Mouse (Mus musculus) spleen, postnatal 4 days (tissue): ENCODE data around the gene Dscam.

Experiments used
- DNase-seq, 2 experiments: peaks; one replicate each; pipeline ENCODE4 v3.0.0; 2022; ENCODE audit warnings: low spot score in 2 of 2

Dscam gene

DNA sequence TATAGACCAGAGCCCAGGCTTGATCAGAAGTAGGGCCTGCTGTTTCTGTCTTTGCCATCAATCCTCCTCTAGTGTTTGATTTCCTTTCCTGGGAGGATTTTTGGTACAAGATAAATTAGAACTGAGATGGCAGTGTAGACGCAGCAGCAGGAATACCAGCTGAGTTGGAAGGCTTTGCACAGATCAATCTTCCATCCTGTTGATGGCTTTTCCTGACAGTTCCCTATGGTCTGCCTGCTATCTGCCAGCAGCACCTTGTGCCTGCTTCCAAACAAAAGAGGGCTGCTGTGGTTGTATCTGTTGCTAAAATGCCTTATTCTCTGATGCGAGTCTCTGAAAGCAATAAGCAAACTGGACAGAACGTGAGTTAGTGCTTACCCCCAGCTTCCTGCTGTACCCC lies 402.6 kb downstream of the Dscam start:
- DNase-seq, result no peak

DNA sequence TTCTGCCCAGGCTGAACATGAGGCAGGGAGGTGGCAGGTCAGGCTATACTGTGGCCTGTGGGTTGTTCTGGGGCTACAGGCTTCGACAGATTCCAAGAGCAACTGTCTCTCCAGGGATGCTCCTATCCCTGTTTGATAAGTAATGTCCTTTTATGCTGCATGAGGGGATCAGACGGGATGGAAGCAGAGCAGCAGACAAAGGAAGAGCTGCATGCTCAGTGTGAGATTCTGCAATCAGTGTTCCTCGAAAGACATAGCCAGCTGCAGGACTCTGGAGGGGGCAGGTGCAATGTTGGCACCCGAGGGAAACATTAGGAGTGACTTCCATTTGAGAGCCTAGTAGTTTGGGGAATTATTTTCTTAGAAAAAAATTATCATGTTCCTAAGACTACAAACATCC lies 403.0 kb downstream of the Dscam start:
- no peak for DNase-seq

DNA sequence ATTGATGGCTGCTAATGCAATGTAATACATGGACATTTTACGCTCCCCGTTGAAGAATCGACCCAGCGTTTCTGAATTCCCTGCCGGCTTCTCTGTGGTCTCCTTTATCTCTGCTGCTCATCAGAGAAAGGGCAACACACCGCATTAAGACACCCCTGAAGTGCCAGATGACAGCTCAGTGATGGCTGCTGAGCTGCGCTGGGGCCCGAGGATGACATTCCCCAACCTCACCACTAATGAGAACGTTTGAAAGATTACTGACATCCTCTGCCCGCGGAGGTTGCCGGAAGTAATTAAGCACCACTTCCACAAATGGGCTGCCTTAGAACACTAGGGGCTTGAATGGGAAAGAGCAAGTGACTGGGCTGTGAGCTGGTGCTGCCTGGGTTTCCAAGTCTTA lies 409.3 kb downstream of the Dscam start:
- no peak for DNase-seq

DNA sequence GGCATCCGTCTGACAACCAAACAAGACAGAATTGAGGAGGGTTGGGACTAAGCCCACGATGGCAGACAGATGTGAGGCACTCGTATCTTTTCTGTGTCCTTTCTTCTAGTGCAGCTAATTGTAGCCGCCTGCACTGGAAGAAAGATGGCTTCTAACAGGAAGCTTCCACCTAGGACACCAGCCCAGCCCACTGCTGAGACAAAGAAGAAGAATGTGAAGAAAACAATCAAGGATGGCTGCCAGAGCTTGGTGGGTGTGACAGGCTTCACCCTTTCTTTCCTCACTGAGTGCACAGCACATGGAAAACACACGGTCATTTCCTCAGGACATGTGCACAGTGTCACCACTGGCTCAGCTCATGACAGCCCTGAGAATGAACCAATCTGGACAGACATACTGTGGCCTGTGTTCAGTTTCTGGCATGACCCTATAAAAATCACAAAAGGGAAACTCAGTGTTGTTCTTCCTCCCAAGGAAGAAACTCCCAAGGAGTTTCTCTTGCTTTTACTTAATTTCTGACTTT lies 411.4 kb downstream of the Dscam start:
- no peak for DNase-seq

DNA sequence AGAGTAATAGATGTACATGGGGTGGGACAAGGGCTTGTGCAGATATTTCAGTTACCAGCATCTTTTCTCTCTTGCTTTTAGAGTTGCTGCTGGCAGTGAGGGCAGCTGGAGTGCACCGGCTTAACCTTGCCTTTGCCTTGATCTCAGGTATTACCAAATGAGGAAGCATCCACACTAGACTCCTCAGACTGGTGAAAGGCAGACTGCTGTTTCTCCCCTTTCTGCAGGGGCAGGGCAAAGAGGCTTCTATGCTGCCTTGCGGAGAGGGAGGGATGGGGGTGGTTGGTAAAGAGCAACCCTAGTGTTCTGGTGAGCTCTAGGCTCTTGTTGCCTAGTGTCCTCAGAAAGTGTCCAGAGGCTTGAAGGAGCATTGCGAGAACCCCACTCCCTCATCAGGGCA lies 412.2 kb downstream of the Dscam start:
- no peak for DNase-seq

DNA sequence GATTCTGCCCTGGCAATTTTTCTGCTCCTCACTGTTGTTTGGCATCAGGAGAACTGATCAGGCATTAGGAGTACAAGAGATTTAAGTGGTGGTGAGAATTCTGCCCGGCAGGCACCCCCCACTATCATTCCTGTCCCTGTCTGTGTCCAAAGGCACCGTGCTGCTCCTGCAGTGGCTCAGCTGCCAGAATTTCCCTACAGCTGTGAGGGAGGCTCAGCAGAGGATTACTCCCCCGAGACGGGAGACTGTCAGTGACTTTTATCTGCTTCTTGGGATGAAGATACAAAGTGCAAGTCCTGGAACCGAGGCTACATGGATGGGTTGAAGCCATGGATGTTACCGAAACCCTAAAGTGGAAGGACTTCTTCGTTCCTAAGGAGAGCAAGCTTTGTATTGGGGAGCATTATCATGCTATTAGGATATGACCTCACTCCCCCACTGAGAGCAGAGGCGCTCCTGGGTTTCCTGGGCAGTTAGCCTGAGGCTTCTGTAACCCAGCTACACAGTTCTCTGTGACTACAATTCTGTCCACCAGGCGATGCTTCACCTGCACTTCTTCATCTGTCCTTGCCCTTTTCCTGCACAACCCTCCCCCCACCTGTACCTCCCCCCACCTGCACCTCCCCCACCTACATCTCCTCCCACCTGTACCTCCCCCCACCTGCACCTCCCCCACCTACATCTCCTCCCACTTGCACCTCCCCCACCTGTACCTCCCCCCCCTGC lies 412.8 kb downstream of the Dscam start:
- no peak for DNase-seq

DNA sequence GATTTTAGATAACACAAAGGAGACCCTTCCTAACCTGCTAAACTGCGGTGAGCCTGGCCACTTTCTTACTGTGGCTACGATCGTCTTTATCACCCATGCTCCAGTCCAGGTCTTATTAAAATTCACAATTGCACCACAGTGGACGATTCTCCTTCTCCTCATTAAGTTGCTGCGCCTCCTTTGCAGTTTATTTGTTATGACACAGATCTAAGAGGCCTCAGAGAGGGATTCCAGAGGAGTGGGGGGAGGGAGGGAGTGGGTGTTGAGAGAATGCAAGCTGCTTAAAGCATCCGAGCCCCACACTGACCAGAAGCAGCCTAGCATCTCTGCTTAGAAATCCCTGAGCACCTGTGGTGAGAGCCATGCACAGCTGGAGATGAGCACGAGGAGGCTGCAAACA lies 413.6 kb downstream of the Dscam start:
- DNase-seq, result no peak

DNA sequence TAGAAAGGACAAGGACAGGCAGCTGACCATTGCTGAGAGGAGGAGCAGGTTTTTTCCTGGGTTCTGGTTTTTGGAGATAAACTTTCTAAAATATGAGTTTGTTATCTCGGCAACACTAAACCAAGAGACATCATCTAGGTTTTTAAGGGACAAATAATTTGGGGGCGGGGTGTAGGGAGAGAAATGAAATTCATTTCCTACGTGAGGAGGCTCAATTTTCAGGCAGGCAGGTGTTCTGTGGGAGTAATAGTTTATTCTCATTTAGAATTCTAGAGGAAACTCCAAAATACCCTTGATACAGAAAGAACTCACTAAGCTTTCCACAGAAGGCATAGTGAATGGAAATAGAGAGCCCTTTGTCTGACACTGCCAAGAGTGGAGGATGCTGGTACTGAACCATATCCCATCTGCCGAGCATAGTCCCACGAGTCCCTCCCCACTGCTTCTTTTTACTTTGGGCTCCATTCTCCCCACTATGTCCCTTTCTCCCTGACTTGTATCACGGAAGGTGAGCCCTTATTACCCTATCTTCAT lies 415.5 kb downstream of the Dscam start:
- no peak for DNase-seq

DNA sequence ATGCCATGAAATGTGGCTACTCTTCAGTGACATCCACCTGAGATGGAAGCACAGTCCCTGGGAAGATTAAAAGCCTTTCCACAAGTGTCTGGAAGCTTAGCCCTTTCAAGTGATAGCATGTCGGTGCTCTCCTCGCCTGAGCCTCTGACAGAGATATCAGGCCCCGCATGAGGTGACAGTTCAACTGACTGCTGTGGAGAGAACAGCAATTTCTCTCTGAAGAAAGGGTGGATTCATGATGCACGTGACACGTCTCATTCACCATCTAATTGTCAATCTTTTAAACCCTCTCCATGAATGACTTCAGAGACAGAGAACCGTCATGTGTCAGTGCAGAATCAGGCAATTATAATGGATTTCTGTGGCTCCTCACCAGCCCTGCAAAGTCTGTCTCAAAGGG lies 416.2 kb downstream of the Dscam start:
- no peak for DNase-seq

DNA sequence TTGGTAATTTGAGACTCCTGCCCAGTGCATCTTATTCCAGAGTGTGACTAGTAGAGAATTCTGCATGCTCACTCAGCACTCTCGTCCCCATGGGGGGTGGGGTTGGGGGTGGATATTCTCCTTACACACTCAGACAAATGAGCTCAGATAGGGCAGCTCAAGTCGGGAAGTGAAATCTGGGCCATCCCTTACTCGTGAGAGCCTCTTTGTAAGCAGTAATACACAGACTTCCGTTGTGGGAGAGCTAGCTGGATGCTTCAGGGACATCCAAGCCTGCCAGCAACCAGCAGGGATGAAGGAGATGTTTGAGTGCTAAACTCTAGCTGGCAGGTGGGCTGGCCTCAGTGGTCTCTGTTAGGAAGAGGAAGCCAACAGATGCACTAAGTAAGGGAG lies 416.8 kb downstream of the Dscam start:
- DNase-seq, result no peak

DNA sequence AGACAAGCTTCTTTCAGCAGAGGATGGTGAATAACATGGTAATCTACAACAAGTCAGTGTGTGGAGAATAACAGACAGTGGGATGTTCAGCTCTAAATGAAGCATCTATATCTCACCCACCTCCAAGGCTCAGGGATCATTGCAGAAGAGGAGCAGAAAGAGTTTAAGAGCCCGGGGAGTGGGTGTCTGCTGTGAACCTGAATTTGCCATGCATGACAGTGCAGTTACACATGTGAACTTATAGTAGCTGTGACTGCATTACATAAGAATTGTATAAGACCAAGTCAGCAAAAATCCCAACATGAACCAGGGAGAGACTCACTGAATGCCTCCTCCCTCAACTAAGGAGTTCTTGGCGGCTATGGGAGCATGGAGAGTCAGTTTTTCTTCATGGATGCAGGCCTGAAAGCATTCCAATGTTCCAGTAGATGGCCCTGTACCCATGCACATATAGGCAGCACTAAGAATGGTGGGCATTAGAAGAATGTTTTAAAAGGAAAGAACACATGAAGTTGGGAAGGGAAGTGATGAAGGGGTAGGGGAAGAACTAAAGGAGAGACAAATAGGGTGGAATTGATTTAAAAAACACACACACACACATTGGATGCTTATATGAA lies 417.3 kb downstream of the Dscam start:
- DNase-seq, result no peak

DNA sequence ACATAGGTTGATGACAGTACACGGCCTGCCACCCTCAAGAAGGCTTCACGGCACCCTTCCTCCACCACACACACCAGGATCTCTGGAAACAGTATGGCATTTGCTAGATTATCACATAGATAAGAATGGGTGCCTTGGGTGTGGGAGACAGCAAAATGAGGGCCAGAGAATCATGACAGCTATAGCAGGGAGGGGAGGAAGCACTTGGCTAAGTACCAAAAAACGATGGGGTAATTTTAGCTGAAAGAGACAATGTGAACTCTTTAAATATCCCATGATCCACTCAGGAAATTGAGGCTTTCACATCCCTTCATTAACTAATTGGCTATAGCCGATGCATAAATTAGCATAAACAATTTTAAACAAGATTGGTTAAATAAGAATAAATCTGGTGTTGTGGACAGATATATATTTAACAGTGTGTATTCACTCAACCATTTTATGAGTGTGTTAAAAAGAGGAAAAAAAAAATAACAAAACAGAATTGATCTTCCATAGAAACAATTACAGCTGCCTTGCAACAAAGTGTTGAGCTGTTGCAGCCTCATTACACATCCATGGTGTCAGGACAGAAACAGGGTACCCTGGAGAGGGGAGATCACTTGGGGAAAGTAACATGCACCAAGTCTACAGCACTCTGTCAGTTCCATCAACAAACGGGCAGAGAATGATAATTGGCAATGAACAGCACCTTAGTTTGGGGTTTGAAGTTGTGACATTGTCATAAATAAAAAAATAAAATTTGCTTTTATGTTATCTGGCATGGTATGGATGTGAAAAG lies 427.9 kb downstream of the Dscam start:
- DNase-seq, result no peak

DNA sequence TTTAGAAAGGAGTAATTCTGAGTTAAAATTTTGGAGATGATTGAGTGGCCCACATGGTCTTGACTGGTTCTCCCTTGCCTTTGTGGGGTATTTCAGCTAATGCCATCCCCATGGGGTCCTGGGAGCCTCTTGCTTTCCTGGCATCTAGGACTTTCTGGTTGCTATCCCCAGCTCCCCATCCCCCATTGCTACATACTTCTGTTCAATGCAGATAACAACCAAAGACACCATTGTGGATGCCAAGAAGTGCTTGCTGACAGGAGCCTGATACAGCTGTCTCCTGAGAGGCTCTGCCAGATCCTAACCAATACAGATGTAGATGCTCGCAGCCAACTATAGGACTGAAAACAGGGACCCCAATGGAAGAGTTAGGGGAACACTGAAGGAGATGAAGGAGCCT lies 429.2 kb downstream of the Dscam start:
- no peak for DNase-seq

DNA sequence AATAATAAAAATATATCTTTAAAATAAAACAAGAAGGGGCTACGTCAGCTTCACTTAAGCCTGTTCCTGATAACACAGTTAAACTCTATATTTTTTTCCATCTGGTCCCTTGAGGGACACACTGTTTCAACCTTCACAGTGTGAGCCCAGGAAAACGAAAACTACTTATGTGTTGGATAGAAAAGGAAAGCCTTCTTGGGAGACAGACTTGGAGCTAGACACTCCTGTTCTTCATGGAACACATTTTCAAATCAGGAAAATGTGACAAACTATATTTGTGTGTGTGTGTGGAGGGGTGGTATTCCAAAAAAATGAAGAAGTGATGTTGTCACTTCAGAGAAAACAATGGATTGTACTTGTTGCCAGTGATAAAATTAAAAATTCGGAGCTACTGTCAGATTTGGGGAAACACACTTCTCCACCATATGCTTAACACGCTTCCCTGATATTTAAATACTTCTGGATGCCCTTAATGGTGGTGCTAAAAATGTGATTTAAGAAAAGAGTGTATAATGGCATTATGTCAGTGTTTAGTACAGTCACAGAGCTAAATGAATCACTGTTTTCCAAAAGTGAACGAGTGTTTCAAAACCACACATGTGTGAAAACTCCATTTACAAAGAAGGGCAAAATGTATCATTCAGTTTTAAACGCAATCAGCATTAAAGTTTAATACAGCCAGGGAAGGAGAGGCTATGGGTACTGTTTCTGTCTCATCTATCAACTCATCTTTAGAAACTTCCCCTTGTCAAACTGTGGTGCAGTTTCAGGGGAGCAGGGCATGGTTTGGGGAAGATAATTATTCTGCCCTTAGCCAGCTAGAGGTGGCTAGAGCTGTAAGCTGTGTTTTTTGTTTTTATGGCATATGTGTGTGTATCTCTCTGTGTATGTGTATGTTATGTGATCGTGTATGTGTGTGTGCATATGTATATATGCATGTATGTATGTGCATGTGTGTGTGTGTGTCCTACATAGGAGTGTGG lies 430.2 kb downstream of the Dscam start:
- DNase-seq, result no peak

DNA sequence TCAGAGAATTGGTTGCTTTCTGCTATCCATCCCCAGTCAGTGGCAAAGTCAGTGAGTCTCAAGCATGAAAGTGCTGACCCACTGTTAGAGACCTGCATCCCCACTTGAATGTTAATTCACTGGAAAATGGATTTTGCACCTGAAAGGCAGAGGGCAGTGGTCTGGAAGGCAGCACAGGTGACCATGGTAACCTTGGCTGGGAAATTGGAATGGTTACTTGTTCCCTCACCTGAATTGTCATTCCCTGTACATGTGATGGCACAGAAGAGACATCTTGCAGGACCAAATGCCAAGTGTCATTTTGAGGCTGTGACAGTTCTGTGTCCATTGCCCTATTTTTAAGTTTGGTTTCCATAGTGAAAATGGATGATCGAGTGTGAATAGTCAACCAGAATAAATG lies 434.1 kb downstream of the Dscam start:
- no peak for DNase-seq

DNA sequence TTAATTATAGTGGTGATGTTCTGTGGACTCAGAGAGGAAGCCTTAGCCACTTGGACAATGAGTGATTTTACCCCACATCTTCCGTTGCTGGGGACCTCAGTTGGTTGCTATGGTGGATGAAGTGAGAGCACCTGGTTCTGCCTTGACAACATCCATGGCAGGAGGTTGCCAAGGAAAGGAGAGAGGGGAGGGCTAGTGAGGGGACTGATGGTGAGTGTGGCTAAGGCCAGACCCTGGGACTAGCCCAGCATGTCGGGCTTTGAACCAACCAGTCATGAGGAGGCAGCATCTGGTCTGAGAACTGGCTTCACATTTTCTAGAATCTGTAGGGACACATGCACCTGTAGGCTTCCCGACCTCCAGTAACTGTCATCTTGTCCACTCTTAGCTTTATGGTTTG lies 439.7 kb downstream of the Dscam start:
- DNase-seq, result no peak

DNA sequence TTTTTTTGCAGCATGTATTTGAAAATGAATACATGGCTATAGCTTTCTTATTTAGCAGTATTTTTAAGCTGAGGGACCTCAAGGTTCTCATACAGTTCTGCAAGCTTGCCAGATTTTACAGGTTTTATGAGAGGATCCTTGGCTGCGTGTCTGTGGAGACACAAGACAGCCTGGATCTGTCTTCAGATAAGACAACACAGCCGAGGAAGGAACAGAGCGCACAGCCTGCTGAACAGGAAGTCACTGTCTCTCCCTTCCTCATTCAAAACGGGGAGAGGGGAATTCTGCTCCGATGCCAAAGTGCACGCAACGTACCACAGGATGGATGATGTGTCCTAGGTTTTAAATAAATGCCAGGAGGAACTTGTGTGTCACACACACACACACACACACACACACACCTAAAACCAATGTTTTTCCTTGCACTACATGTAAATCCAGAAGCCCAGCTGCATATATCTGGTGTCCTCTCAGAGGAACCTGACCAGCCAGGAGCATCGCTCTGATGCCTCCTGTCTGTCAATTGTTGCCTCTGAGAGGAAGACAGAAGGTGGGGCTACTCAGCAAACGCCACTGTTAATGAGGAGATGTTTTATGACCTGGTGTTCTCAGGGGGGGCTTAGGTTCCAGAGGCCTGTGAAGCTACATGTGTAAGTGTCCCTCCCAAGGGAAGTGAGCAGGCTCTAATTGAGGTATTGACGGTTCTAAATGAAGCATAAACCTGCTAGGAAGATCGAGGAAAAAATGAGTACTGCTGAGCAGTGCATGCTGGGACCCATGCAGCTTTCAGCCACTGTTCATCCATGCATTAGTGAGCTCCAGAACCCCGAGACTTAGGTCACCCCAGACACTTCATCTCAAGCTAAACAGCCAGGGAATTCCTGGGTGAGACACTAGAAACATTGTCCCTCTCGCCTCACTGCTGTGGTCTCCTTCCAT lies 442.4 kb downstream of the Dscam start:
- no peak for DNase-seq

DNA sequence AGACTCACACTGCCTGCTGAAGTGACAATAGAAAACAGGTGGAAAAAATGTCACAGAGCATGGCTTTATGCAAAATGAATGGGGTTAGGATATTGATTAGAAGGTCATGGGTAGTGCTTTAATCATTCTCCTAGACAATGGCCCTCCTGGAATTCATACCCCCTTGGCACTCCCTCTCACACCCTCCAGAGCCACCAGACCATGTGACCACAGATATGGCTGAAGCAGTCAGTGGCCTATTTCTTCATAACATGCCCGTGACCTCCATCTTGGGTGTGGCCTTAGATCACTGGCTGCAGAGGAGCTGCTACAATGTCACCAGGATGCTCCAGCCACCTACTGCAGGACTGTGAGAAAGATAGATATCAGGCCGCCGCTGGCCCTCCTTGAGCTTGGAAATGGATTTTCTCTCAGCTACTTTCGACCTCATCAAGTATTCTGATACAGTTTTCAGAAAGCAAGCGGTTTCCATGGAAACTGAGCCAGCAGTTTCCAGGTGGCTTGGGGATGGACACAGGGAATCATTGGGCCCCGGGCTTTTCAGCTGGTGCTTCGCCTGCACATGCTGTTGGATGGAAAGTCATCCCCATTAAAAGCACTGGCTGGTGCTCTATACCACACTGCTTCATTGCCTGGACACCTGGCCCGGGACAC lies 445.4 kb downstream of the Dscam start:
- no peak for DNase-seq

DNA sequence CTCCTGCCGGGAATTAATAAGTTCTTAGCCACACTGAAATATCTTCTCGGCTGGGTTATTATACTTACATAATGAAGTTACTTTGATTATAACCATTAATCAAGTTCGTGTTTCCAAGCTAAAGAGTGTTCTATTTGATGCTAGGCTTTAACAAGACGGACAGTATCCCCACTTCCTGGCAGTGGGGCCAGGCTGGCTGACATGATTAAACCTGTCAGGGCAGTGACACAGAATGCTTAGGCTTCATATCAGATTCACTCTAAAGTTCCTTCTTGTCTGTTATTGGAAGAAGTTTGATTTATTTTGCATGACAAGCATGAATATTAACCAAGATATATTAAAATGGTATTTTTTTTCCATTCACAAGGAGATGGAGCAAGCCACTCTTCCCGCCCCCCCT lies 446.0 kb downstream of the Dscam start:
- DNase-seq, result no peak

DNA sequence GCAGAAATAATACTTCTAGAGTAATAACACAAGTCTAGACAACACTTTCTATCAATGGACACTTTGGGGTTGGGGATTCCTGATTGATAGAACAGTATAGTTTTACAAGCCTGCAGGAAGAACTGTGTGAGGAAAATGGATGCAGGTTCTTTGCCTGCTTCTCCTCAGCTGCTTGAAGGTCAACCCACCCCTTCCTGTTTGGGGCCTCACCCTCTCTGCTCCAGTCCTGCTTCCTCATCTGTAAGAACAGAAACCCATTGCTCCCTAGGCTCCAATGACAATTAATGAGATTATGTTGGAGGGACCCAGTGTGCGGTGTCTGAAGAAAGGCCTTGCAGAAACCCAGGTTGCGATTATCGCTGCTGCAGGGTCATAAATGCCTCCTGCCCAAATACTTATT lies 446.4 kb downstream of the Dscam start:
- no peak for DNase-seq
